Comparison of ENCODE assay signal across 19 mouse cellular contexts in genomic region chr1:149238329-149239015, GRCm38 (mm10).
DNase-seq lines count a peak whose midpoint lies in the region; ATAC-seq and TF ChIP-seq lines count a peak whose summit lies in the region.
"Had no signal": no experiment of that assay in that cellular context is flagged by ENCODE, and none has a peak within 500 bp of the region (broad histone marks: within the 10 kb centered on the region; RNA-seq: fewer than 3 reads in every experiment).

No protein-coding gene starts in this region.

- no peak for TF ChIP-seq CTCF in brain, embryonic 14.5 days (IDR thresholded peaks at IDR 0.05; ENCODE audit: borderline replicate concordance, extremely low read depth, insufficient read depth, insufficient read length)

- H3K36me3 ChIP-seq in hindbrain, embryonic 16.5 days (ENCODE audit: control insufficient read depth, insufficient read depth, low read length): no peaks in the 10 kb centered on the region
- no peaks in the 10 kb centered on the region for H3K36me3 ChIP-seq in hindbrain, embryonic 10.5 days
- H3K36me3 ChIP-seq in forebrain, embryonic 16.5 days (ENCODE audit: control insufficient read depth, insufficient read depth): no peaks in the 10 kb centered on the region
- H3K36me3 ChIP-seq: G1E; heart, embryonic 15.5 days; limb, embryonic 13.5 days; liver, embryonic 15.5 days; midbrain, embryonic 10.5 days had no signal

- H3K9me3 ChIP-seq in hindbrain, embryonic 16.5 days (ENCODE audit: control insufficient read depth, low read length): no peaks in the 10 kb centered on the region
- no peaks in the 10 kb centered on the region for H3K9me3 ChIP-seq in hindbrain, embryonic 10.5 days
- no peaks in the 10 kb centered on the region for H3K9me3 ChIP-seq in forebrain, embryonic 16.5 days (ENCODE audit: control insufficient read depth, low read length)
- H3K9me3 ChIP-seq: heart, embryonic 15.5 days; limb, embryonic 13.5 days; liver, embryonic 15.5 days; midbrain, embryonic 10.5 days had no signal

- H3K27ac ChIP-seq in hindbrain, embryonic 16.5 days (ENCODE audit: low read depth, low read length): no peak overlapping the region
- no peak overlapping the region for H3K27ac ChIP-seq in hindbrain, embryonic 10.5 days
- peak overlapping the region; percentile 44; the same call in 1 of the 2 replicates for H3K27ac ChIP-seq in forebrain, embryonic 16.5 days (ENCODE audit: low read length)
- H3K27ac ChIP-seq: gastrocnemius, adult 2 months; heart, embryonic 15.5 days; left cerebral cortex, adult 2 months; limb, embryonic 13.5 days; liver, embryonic 15.5 days; midbrain, embryonic 10.5 days had no signal

- no peaks in the 10 kb centered on the region for H3K27me3 ChIP-seq in hindbrain, embryonic 16.5 days (replicated peaks; ENCODE audit: control insufficient read depth, insufficient read depth, low read length)
- no peaks in the 10 kb centered on the region for H3K27me3 ChIP-seq in hindbrain, embryonic 10.5 days (ENCODE audit: insufficient read depth, poor library complexity, severe bottlenecking)
- no peaks in the 10 kb centered on the region for H3K27me3 ChIP-seq in forebrain, embryonic 16.5 days (replicated peaks; ENCODE audit: control insufficient read depth, insufficient read depth, low read length)
- H3K27me3 ChIP-seq: heart, embryonic 15.5 days; limb, embryonic 13.5 days; liver, embryonic 15.5 days had no signal

- H3K9ac ChIP-seq in hindbrain, embryonic 16.5 days (ENCODE audit: low read depth, low read length): no peak overlapping the region
- no peak overlapping the region for H3K9ac ChIP-seq in forebrain, embryonic 16.5 days (replicated peaks; ENCODE audit: low read depth, low read length)
- H3K9ac ChIP-seq: heart, embryonic 15.5 days; limb, embryonic 13.5 days; liver, embryonic 15.5 days had no signal

- peak; percentile 69 for ATAC-seq in hindbrain, embryonic 16.5 days
- ATAC-seq in forebrain, embryonic 16.5 days: peak; percentile 70; the same call in 1 of the 2 replicates

- 81% methylated on average over 1 of the region's 1 CpGs for WGBS in hindbrain, embryonic 16.5 days
- 81% methylated on average over 1 of the region's 1 CpGs for WGBS in hindbrain, embryonic 10.5 days
- 73% methylated on average over 1 of the region's 1 CpGs for WGBS in forebrain, embryonic 16.5 days

- DNase-seq in hindbrain, embryonic 10.5 days (ENCODE audit: low spot score): no peak
- DNase-seq in brain, embryonic 14.5 days (ENCODE audit: low read depth): peak; percentile 62
- DNase-seq in cerebellum, adult 18-20 months: peak; percentile 65 to 66
- DNase-seq in urinary bladder, postnatal 25 days (ENCODE audit: low spot score): no peak
- no peak for DNase-seq in thymus, postnatal 14 days
- DNase-seq: adrenal gland, adult 2 months; gastrocnemius, adult 2 months; heart, adult 11 months; kidney, adult 2 months; kidney, postnatal 25 days; right cerebral cortex, postnatal 25 days had no signal

- H3K4me1 ChIP-seq in hindbrain, embryonic 16.5 days (ENCODE audit: control insufficient read depth, insufficient read depth, low read depth, low read length): no peaks in the 10 kb centered on the region
- H3K4me1 ChIP-seq in hindbrain, embryonic 10.5 days (replicated peaks): no peaks in the 10 kb centered on the region
- peaks cover 3% of the 10 kb centered on the region for H3K4me1 ChIP-seq in forebrain, embryonic 16.5 days (replicated peaks; ENCODE audit: control insufficient read depth, insufficient read depth, low read length)
- H3K4me1 ChIP-seq: heart, embryonic 15.5 days; limb, embryonic 13.5 days; liver, embryonic 15.5 days; midbrain, embryonic 10.5 days had no signal

- H3K4me2 ChIP-seq in hindbrain, embryonic 16.5 days (ENCODE audit: low read length): no peak overlapping the region
- no peak overlapping the region for H3K4me2 ChIP-seq in forebrain, embryonic 16.5 days (ENCODE audit: low read length)
- H3K4me2 ChIP-seq: heart, embryonic 15.5 days; limb, embryonic 13.5 days; liver, embryonic 15.5 days had no signal

- TF ChIP-seq POLR2A in brain, embryonic 14.5 days (IDR thresholded peaks at IDR 0.05; ENCODE audit: borderline replicate concordance, extremely low read depth, insufficient read depth, insufficient read length, poor library complexity, severe bottlenecking): no peak

- H3K4me3 ChIP-seq in hindbrain, embryonic 16.5 days (ENCODE audit: low read length): no peak overlapping the region
- no peak overlapping the region for H3K4me3 ChIP-seq in hindbrain, embryonic 10.5 days
- no peak overlapping the region for H3K4me3 ChIP-seq in forebrain, embryonic 16.5 days (replicated peaks; ENCODE audit: low read length)
- H3K4me3 ChIP-seq: gastrocnemius, adult 2 months; heart, embryonic 15.5 days; left cerebral cortex, adult 2 months; limb, embryonic 13.5 days; liver, embryonic 15.5 days; midbrain, embryonic 10.5 days had no signal

Comparison
In these comparisons a context has a peak if more than half of its experiments do, and no peak if none do; other contexts are left out.
1. DNase-seq: peak in brain, embryonic 14.5 days (single experiment) and cerebellum, adult 18-20 months (2 of 2); none in hindbrain, embryonic 10.5 days (single experiment), urinary bladder, postnatal 25 days (single experiment) and thymus, postnatal 14 days (single experiment).